Mouse (Mus musculus) MEL (cell line): ENCODE measurements around the gene Vps13d.

Experiments
- KAT2A ChIP-seq: conservative IDR thresholded peaks from 2 replicates; pipeline ENCODE4 v1.6.1; 2012; ENCODE audit warnings: low read depth, low read length, improper control_type of control experiment, inconsistent platforms
- MAFK ChIP-seq: IDR thresholded peaks from 2 replicates; pipeline ENCODE4 v1.6.1; 2011; ENCODE audit warnings: low read depth, mild to moderate bottlenecking, low read length, improper control_type of control experiment, borderline replicate concordance
- MEF2A ChIP-seq: IDR thresholded peaks from 2 replicates; pipeline ENCODE4 v1.6.1; 2014; ENCODE audit warnings: low read depth, mild to moderate bottlenecking, inconsistent platforms, low read length, improper control_type of control experiment; ENCODE audit not compliant: poor library complexity, insufficient replicate concordance, severe bottlenecking; ENCODE audit errors: extremely low read depth
- POLR2A ChIP-seq, 2 experiments: IDR thresholded peaks; 2 replicates each; pipeline ENCODE4 v1.6.1; 2011 to 2012; ENCODE audit warnings: low read length in 2 of 2, mild to moderate bottlenecking in 2 of 2, control low read depth in 1 of 2, improper control_type of control experiment in 1 of 2, low read depth in 1 of 2, moderate library complexity in 1 of 2; ENCODE audit not compliant: control insufficient read depth in 1 of 2, insufficient read depth in 1 of 2, poor library complexity in 1 of 2
- ZNF384 ChIP-seq: IDR thresholded peaks from 2 replicates; pipeline ENCODE4 v1.6.1; 2012; ENCODE audit warnings: low read depth, mild to moderate bottlenecking, inconsistent platforms, low read length, improper control_type of control experiment

- TF ChIP-seq ZNF384: no peak
- no peak for TF ChIP-seq MEF2A
- TF ChIP-seq KAT2A: no peak
- no peak for TF ChIP-seq POLR2A (IDR thresholded peaks at IDR 0.05; ENCODE audit: control insufficient read depth in 1 of 2, insufficient read depth in 1 of 2, low read depth in 1 of 2, low read length in 2 of 2, poor library complexity in 1 of 2)
- no peak for TF ChIP-seq MAFK
These were observed 202.4 kb downstream of the Vps13d start for GRCm38 (mm10) chr4:144992413-144992812.
